Mouse (Mus musculus) layer of hippocampus, postnatal 14 days (tissue): Measurements from ENCODE around the gene Spns1. TPM values are rescaled to one million over a fixed set of nuclear protein-coding genes. Genes with fewer than 3 reads are reported as not detected.
"Not testable (repeated sequence)": the region's sequence is repeated elsewhere in the genome, so short reads cannot be mapped to it uniquely, and the experiment has no call there.

ENCODE experiments used
- DNase-seq, 2 experiments: peaks; one replicate each; pipeline ENCODE4 v3.0.0; 2021 to 2022; ENCODE audit warnings: low spot score in 2 of 2, mixed read lengths in 1 of 2
- microRNA-seq, 2 experiments: library from miRNA; unstranded; fragments of <30 nt; microRNA quantifications; one replicate each; pipeline ENCODE4 v1.2.0; 2021
- total RNA-seq, 2 experiments: library from RNA; stranded (reverse); gene quantifications; 2 replicates each; pipeline ENCODE4 v1.2.3; 2021

The Spns1 gene
- total RNA-seq, 2 experiments from 2014 or later, result 79.5 to 82.3 TPM

DNA sequence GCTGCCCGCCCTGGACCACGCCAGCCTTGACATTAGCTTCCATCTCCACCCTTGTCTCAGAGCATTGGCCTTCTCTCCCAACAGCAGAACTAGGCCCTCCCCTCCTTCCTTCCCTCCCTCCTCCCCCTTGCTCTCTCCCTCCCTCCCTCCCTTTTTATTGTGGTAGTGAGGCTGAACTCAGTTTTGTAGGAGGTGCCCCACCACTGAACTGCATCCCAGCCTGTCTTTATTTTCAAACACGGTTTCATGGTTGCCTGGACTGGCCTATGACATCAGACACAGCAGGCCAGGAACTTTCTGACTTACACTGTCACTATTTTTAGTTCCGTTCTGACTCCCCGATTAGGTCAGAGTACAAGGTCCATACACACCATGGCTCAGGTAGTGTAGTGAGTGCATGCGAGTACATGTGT lies 37.0 kb downstream of the Spns1 start:
- DNase-seq, result no peak

DNA sequence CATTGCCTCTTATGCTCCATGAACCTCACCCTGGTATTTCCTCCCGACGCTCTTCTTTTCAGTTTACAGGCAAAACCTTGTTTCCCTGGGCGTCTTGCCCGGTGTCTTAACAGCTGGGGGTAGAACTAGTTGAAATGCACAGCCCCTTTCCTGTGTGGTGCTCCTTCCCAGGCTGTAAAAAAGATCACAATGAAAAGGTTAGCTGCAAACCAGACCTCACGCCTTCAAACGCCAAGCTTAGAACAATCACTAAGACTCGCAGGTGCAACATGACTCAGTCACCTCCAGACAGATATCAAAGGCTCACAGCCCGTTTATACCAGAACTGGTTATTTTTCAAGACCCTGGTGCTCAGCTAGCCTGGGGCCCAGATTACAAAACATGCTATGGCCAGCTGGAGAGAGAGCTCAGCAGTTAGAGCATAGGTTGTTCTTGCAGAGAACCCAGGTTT lies 37.7 kb downstream of the Spns1 start:
- DNase-seq, result no peak

DNA sequence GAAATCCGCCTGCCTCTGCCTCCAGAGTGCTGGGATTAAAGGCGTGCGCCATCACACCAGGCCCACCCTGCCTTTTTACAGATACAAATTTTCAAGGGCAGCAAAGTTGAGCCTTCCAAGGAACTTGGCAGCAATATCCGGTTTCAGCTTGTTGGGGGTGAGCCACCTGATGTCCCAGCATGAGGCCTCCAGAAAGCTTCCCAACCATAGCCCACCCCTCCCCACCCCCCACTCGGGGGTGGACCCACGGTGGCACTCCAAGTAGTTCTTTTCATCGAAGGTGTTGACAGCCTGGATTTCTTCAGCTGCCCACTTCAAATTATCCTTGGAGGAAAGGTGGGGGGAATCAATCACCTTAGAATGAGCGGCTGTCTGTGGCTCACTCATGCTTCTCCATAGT lies 38.3 kb downstream of the Spns1 start:
- no peak for DNase-seq

DNA sequence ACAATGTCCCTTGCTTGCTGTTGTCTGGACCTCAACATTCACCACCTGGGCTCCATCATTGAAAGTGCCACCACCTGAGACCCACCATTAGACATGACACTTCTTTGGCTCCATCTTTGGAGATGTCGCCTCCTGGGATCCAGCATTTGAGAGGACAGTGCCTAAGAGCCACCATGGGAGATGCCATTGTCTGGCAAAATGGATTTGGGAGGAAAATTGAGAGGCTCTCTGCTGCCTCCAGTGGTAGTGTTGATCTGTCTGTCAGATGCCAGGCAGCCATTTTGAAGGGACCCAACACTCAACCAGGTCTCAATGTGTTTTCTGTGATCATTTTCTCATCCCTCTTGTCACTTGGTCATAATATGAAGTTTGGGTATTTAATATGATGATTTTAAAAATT lies 41.7 kb downstream of the Spns1 start:
- no peak for DNase-seq

DNA sequence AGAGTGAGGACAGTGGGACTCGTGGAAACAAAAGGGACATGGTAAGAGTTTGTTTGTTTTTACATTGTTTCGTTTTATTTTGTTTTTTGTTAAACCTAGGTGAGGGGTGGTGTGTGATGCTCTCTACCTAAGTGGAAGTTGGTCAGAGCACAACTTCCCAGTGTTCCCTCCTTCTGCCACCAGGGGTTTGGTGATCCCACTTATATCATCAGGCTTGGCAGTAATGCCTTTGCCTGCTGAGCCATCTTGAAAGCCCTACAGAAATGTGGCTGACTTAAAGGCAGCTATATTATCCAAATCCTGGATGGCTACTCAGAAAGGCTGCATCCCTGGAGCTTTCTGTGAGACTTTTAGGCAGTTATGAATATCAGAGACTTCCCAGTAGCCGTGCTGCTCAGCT lies 44.6 kb downstream of the Spns1 start:
- DNase-seq, result no peak

DNA sequence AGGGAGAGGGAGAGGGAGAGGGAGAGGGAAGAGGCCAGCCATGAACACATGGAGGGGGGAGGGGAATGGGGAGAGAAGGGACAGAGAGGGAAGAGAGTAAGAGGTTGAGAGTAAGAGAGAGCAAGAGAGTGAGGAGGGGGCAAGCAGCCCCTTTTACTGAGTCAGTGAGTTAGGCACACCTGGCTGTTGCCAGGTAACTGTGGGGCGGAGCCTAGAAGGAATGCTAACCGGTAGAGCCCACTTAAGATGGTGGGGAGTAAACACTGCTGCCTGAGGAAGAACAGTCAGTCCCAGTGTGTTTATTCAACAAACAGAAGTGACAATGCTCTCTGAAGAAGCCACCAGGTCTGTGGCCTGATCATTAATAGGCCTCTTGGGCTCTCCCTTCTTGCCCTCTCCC lies 46.6 kb downstream of the Spns1 start:
- no peak for DNase-seq

DNA sequence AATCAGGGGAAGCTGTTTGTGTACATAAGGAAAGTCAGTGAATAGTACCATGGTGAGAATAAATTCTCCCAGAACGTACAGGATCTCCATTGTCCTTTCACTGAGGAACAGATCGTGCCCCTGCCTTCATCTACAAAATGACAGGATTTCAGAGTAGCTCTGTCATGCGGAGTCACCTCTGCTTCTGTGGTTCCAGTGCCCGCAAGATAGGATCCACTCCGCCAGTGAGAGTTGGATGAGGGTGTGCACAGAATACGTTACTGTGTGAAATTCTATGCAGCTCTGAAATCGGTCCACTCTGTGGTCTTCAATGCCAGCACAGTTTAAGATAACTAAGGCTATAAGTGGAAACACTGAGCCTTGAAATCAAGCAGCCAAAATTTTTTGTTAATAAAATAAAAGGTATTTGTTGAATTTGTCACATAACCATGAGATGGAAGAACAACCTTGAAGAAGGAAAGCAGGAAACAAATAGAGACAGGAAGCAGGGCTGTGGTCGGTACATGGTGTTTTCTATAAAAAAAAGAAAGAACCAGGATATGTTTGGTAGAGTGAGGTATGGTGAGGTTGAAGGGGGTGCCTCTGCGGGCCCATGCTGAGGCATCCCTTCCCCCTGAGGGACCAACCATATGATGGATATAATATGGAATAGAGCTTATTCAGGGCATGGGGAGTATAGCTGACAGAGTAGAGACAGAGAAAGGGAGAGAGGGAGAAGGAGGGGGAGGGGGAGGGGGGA lies 47.2 kb downstream of the Spns1 start:
- no peak for DNase-seq

DNA sequence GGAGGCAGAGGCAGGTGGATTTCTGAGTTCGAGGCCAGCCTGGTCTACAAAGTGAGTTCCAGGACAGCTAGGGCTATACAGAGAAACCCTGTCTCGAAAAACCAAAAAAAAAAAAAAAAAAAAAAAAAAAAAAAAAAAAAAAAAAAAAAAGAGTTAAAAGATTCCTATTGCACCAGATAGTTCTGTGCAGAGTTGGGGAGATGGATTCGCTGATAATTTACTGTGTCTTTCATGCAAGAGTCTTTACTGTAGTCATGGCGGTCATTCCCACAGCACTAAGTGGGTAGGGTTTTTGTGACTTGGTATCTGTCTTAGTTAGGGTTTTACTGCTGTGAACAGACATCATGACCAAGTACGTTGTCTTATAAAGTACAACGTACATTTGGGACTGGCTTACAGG lies 48.4 kb downstream of the Spns1 start:
- DNase-seq, result not testable (repeated sequence)

DNA sequence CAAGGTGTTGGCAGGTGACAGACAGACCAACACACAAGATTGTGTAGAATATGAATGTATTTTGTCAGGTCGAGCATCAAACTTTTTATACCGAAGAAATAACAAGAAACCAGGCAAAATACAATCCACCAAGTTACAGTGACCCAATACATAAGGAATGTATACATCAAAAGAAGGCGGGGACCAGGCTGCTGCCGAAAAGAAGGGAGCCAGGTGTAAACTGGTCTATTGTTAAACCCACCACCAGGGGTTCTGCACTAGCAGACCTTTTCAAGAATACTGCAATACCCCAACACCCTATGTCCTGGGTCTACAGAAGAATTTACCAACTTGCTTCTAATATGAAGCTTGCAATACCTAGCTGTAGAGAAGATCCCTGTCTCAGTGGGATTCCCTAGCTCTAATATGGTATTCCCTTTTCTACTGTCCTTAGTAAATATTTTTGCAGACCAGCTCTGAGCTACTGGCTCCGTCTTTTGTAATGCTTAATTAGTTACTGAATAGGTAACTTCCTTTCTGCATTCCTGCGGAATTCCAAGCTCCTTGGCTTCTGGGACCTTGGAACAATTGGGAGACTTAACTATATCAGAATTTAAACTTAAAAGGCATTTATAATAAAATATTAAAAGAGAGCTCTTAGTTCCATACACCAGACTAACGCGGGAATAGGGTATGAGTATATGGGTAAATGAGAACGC lies 51.5 kb downstream of the Spns1 start:
- DNase-seq, result not testable (repeated sequence)

DNA sequence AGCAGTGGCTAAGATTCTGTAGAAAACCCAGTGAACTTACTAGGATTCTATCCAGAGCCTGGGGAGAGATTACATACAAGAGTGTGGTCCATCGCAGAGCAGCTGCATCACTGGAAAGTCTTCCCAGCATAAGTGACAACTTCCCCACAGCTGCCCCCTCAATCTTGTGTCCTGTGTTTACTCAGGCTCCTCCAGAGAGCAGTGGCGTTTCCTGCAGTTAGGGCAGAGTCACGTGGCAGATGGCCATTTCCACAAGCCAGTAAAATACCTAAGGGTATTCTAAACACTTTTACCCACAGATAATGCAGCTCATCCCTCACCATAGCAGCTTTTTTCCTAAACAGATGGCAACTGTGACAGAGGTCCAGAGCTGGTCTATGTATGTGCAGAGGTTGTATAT lies 52.5 kb downstream of the Spns1 start:
- no peak for DNase-seq

DNA sequence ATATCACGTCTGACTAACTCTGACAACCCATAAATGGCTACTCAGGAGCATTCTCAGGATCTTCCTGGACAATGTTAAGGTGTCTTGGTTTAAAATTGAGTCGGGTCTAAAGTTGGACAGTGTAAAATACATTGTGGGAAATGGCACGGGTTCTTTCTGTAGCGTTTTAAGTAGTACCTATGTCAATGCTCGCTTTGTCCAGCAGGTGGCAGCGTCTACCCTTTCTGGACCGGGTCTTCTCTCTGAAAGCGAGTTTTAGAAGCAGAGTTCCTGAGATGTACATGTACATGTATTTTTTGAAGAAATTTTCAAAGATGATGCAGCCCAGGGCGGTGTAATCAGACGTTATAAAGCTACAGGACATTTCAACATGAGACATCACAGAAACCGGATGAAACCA lies 53.5 kb downstream of the Spns1 start:
- DNase-seq, result peak; percentile 78 to 86

Small RNA genes within 50 kb of the gene (microRNA-seq; reads per million reads assigned to microRNA genes)
- gene Mir7058, result 0 reads per million in 2 experiments

Other genes starting within 250 kb of the Spns1 start
- gene Xpo6, start 176.9 kb downstream of the Spns1 start, total RNA-seq, result 100 to 1,000 TPM in 1 of 2 experiments, 10 to 100 TPM in 1; 94.8 to 102 TPM
- gene Sbk1, start 104.8 kb downstream of the Spns1 start, total RNA-seq, result 100 to 1,000 TPM; 137 to 140 TPM
- 1 to 10 TPM in 1 of 2 experiments, under 1 TPM in 1; 0.81 to 1.1 TPM for gene Lat, start 7.9 kb downstream of the Spns1 start, total RNA-seq
- gene Nfatc2ip, start 19.3 kb upstream of the Spns1 start, total RNA-seq, result 1 to 10 TPM; 8.0 to 8.1 TPM
- not detected for gene Cd19, start 37.4 kb upstream of the Spns1 start, total RNA-seq
- gene Rabep2, start 51.3 kb upstream of the Spns1 start, total RNA-seq, result 10 to 100 TPM in 1 of 2 experiments, 1 to 10 TPM in 1; 8.9 to 11.5 TPM
- 1 to 10 TPM in 1 of 2 experiments, under 1 TPM in 1; 0.85 to 2.2 TPM for gene Atp2a1, start 85.7 kb upstream of the Spns1 start, total RNA-seq
- 10 to 100 TPM; 65.7 to 68.1 TPM for gene Sh2b1, start 98.0 kb upstream of the Spns1 start, total RNA-seq
- gene Tufm, start 109.9 kb upstream of the Spns1 start, total RNA-seq, result 10 to 100 TPM; 79.7 to 88.9 TPM
- 100 to 1,000 TPM; 122 to 124 TPM for gene Atxn2l, start 126.0 kb upstream of the Spns1 start, total RNA-seq
- 100 to 1,000 TPM; 182 to 189 TPM for gene Eif3c, start 189.0 kb upstream of the Spns1 start, total RNA-seq
- gene Apobr, start 207.5 kb upstream of the Spns1 start, total RNA-seq, result 1 to 10 TPM in 1 of 2 experiments, under 1 TPM in 1; 0.39 to 1.1 TPM
- 10 to 100 TPM; 24.3 to 28.3 TPM for gene Cln3, start 208.4 kb upstream of the Spns1 start, total RNA-seq
- gene Il27, start 217.5 kb upstream of the Spns1 start, total RNA-seq, result not detected